Mouse (Mus musculus) cerebellum, adult 2 months (tissue): ENCODE measurements around the gene Sowaha.

Experiments
- CTCF ChIP-seq: fragments of 200-500 bp; IDR thresholded peaks from 2 replicates; pipeline ENCODE4 v1.5.1; 2011; ENCODE audit warnings: low read depth, mild to moderate bottlenecking, control low read depth, low read length, moderate library complexity, borderline replicate concordance; ENCODE audit not compliant: insufficient read depth
- POLR2A ChIP-seq: fragments of 200-500 bp; IDR thresholded peaks from 2 replicates; pipeline ENCODE4 v1.6.1; 2011; ENCODE audit warnings: low read length, control low read depth, borderline replicate concordance; ENCODE audit not compliant: insufficient read depth

DNA sequence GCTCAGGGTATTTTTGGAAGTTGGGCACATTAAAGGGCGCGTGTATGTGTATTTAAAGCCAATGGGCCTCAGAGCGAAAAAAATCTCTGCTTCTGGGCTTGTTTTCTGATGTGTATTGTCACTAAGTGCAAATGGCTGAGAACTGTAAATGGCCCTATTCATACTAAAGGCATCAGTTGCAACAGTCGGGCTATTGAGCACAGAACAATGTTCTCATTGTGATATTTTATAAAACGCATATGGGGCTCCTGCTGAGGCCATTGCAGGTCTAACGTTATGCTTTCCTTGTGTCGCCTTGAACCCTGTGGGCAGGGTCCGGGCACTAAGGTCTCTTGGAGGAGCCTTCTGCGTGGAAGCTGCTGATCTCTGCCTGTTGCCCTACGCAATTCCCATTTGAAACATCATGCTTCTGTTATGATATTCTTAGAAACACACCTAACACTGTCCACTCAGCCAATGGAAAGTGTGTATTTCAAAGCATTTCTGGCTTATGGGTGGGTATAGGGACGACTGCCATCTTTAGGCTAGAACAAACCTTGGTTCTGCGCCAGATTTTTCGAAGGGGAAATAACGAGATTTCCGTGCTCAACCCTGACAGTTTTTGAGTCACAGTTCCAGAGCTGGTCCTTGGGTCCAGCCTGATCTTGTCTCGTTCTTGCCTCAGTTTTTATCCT lies 10.6 kb downstream of the Sowaha start:
- TF ChIP-seq CTCF (no peak), POLR2A (no peak)
